Mouse (Mus musculus) c-Kit-positive CD71-positive TER-119-negative erythroid progenitor cells, embryonic 14.5 days (primary cell): ENCODE results near the gene Gtpbp2.

Source experiments
- DNase-seq: peaks from one replicate; pipeline ENCODE4 v3.0.0-alpha.2; 2013; ENCODE audit warnings: low read depth

Gtpbp2 gene

DNA sequence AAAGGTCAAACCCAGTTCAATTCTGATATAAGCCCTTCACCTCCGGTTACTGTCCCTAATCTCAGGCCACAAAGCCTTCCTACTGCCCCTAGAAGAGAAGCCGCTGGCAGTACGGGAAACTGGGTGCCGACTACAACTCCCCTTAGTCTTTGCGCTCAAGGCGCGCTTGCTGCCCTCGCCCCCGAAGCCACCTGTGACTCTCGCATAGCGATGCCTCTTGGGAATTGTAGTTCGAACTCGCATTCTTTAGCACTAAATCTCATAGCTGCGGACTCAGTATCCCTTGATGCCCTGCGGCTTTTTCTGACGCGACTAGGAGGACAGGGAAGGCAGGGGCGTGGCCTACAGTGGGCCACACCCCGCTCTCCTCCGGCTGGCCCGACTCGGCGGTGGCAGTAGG is at the start of gene Gtpbp2:
TSS of gene Gtpbp2 (plus strand) at position 347 of the 400 bp plus-strand sequence.
- peak; percentile 98 for DNase-seq

DNA sequence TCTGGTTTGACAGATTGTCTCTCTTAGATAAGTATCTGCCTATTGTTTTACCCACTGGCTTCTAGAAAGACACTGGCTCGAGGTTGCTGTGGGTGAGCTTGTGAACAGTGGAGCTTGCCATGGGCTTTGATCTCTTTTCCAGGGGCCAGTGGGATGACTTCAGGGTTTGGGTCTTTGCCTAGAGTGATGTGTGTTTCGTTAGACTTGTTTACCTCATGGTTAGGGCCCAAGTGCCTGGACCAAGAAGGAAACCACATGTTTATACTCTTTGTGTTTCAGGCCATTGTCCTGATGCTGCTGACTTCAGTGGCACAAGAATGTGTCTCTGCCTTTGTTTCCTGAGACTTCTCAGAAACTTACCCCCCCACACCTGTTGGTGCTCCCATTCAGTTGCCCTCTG is 45.3 kb upstream of the Gtpbp2 start:
- no peak for DNase-seq

DNA sequence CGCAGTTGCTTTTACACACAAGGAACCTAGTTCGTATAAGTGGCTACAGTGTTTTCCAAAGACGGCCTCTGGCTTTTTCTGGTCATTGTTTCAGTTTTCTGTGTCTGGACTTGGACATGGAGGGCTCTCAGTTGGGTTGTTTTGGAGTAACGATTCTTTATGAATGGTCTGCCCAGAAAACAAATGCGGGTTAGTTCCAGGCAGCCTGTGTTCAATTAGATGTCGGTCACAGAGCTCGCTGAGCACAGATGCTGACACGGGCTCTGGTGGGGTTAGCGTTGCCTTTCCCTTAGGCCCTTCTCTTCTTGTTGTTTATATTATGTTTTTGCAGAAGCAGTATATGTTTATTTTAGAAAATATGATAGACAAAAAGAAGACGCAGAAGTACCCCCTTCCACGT is 44.7 kb upstream of the Gtpbp2 start:
- no peak for DNase-seq

GRCm38 (mm10) chr17:46116881-46117280 is 44.0 kb upstream of the Gtpbp2 start:
- no peak for DNase-seq

GRCm38 (mm10) chr17:46117623-46118422 is 43.0 kb upstream of the Gtpbp2 start:
- DNase-seq, result no peak

DNA sequence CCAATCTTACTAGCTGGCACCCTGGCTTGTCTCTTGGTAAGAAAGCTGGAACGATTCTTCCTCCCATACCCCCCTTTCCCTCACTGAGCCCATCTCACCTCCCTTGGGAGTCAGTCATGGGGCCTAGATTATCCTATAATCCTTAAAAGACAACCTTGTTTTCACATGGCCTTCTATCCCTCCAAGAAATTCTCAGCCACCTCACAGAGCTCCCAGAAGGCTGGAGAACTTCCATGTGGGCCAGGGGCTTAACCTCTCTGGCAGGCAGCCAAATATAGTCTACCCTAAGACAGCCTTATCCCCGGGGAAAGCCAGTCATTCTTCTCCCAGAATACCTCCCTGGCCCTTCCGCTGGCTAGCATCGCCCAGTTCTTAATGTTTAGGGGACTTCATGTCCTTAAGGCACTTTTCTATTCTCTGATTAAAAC is 42.4 kb upstream of the Gtpbp2 start:
- DNase-seq, result no peak

DNA sequence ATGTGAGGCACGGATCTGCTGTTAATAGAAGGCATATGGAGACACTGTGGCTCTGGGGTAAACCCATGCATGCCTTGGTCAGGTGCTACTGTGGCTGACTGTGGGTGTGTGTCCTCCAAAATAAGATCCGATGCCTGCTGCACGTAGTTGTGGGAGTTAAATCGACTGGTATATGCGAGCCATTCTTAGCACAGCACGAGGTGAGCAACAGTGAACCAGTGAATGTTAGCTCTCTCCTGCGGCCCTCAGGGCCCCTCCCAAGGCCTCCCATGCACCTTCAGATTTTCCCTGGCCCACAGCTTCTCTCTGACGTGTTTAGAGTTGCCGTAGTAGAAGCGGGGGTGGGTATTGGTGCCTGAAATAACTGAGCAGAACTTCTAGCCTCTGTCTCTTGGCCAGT is 41.2 kb upstream of the Gtpbp2 start:
- DNase-seq, result no peak

- no peak for DNase-seq
These were observed 38.0 kb upstream of the Gtpbp2 start for GRCm38 (mm10) chr17:46122791-46123190.

DNA sequence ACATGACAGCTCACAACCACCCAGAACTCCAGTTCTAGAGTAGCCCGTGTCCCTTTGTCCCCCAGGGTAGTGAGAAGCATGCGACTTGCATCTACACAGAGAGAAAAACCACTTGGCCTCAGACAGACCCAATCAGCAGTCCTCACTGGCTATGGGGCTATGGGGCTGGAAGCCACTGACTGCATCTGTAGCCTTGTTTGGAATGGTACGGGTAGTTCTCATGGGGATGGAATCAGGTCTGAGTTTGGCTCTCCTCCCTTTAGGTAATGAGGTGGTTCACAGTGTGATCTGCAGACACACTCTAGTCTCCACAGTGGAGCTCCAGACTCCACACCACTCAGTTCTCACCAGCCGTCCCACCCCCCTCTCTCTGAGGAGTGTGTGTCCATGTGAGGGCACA is 37.5 kb upstream of the Gtpbp2 start:
- no peak for DNase-seq

DNA sequence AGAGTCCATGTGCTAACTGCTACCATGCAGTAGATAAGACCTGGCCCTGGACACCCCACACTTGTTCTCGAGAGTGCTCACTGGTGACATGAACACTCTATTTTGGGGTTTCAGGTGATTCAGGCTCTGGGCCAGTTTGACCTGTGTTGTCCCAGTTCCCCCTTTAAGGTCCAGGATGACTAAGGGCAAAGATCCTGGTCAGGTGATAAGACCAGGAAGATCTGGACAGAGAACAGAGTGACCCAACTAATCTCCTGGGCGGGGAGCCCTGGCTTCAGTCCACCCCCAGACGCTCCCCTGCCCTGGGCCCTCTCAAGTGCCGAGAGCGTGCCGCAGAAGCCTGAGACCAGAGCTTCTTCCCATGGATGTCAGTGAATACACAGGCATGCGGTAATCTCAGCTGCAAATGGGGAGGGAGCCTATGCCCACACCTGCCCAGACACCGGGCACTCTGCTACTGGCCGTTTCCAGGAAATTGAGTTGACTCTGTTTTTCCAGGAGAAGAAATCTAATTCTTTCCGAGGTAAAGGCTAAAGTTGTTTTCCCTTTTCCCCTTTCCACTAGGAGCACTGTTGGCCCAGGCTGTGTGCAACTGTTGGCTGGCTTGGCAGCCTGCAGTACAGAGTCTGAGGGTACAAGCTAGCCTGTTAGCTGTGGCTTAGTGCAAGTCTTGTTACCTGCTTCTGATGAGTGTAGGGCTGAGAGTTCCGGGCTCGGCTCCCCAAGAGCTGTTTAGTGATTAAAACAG is 36.7 kb upstream of the Gtpbp2 start:
- DNase-seq, result no peak

- no peak for DNase-seq
These were observed 34.2 kb upstream of the Gtpbp2 start for GRCm38 (mm10) chr17:46126608-46127007.

DNA sequence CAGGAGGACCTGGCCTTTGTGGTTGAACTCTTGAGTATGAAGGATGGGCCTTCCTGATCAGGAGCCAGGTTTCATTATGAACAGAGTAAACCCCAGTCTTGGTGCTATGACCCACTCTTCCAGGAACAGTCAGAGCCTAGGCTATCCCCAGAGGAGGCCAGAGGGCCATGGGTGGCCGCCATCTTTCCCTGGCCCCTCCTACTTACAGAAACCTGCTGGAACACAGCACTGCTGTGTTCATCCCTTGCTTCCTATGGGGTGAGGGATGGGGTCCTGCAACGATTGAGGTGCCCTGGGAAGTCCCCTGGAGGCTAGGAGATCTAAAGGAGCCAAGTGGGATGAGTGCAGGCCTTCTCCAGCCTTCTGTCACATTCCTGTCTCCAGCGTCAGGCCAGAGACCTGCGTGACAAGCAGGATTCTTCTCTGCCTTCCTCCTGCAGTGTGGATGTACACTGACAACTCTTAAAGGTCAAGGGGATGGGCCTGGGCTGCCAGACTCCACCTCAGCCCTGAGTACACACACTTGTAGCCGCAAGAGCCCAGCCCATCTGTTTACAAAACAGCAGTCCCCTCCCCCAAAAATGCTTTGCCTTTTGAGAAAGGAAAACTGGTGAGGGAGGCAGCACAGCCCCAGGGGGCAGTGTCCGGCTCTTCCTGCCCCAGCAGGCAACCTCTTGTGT is 32.9 kb upstream of the Gtpbp2 start:
- no peak for DNase-seq

GRCm38 (mm10) chr17:46129741-46130498 is 30.9 kb upstream of the Gtpbp2 start:
- DNase-seq, result no peak

GRCm38 (mm10) chr17:46132058-46132718 is 28.6 kb upstream of the Gtpbp2 start:
- no peak for DNase-seq

DNA sequence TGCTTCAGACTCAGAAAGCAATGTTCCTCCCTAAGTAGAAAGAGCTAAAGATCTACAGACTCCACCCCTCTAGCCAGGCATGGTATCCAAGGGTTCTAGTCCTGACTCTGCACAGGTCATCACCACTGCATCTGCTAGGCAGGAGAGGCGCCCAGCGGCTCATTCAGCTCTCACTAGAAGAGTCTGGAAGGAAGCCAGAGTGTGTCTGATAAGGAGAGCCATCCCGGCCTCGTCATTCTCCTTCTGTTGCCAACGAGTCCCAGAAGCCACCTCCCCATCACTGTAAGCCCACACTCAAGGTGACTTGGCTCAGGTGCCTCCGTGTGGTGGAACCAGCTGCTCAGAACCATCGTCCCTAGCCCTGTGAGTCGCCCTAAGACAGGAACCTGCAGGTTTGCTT is 28.0 kb upstream of the Gtpbp2 start:
- DNase-seq, result no peak

- peak; percentile 75 for DNase-seq
These were observed 22.1 kb upstream of the Gtpbp2 start for GRCm38 (mm10) chr17:46138563-46139236.

DNA sequence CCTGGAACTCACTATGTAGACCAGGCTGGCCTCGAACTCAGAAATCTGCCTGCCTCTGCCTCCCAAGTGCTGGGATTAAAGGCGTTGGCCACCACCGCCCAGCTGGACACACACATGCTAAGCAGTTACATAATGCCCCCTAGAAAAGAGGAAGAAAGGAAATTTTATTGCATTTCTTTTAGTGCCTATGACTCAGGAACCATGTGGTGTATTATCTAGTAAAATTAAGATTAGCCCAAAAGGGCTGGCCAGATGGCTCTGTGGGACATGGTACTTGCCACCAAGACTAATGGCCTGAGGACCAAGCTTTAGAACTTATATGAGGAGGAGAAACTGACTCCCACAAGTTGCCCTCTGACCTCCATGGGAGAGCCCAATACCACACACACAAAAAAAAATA is 21.0 kb upstream of the Gtpbp2 start:
- DNase-seq, result no peak

GRCm38 (mm10) chr17:46143578-46144423 is 17.0 kb upstream of the Gtpbp2 start, which contains the start of gene Rsph9:
Gene Rsph9, minus strand, starts transcription at chr17:46144216.
- DNase-seq, result peak; percentile 78

GRCm38 (mm10) chr17:46152847-46153782 is 7.7 kb upstream of the Gtpbp2 start, which contains the start of gene Mad2l1bp:
Gene Mad2l1bp, minus strand, starts transcription at chr17:46153553.
- DNase-seq, result peak; percentile 88
